Mouse (Mus musculus): Measurements from ENCODE around the gene Pheta1.

- no peak for TF ChIP-seq CTCF (IDR thresholded peaks at IDR 0.05; ENCODE audit: extremely low read depth, insufficient read depth, low read length)
- TF ChIP-seq POLR2A (IDR thresholded peaks at IDR 0.05; ENCODE audit: extremely low read depth, insufficient read depth, low read length): no peak
Observed at GRCm38 (mm10) chr5:121841973-121842372, 6.8 kb upstream of the Pheta1 start.

All from cortical plate, adult 2 months (tissue).